Mouse (Mus musculus) B cell, adult 62 days (primary cell): ENCODE results near the gene Ywhah. TPM values are rescaled to one million over a fixed set of nuclear protein-coding genes. Genes with fewer than 3 reads are reported as not detected.

Experiments used
- total RNA-seq: library from RNA; stranded (reverse); gene quantifications from 4 replicates; pipeline ENCODE4 v1.2.4, GENCODE M21; 2023

Gene Ywhah
- total RNA-seq = 107 to 111 TPM (median 109 TPM) in 4 replicates

DNA sequence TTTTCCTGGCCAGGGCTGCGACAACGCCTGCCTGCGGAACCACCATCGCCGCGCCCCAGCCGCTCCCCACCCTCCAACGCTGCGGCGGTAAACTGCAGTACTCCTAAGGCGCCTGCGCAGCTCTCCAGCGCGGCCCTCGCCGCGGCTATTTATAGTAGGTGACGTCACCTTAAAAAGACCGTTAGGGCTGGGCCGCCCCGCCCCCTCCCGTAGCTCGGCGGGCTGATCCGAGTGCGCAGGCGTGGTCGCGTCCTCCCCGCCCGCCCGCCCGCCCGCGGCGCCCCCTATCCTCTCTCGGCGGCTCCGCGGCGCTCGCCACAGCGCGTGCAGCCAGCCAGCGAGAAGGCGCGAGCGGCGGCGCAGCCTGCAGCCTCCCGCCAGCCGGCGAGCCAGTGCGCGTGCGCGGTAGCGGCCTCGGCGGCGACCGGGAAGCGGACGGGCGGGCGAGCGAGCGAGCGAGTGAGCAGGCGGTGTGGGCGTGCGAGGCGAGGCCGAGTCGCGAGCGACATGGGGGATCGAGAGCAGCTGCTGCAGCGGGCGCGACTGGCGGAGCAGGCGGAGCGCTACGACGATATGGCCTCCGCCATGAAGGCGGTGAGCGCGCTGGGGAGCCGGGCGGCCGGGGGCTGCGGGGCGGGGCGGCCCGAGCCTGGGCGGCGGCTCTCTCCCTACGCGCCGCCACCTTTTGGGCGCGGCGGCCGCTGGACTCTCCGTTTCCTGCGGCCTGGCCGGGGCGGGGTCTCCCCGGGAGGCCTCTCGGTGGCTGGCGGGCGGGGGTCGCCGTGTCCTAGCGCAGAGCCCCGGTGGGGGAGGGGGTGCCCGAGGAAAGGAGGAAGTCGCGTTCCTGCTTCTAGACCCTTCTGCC, at the start of gene Ywhah:
TSS of gene Ywhah (plus strand) at position 256 of the 865 bp plus-strand sequence.

Other genes starting within 250 kb of the Ywhah start
- gene Pisd, start 233.2 kb upstream of the Ywhah start, total RNA-seq = 30.7 to 42.4 TPM (median 34.6 TPM) in 4 replicates
- gene Gm20671, start 191.7 kb upstream of the Ywhah start, total RNA-seq = not detected in 4 replicates
- gene Prr14l, start 164.6 kb upstream of the Ywhah start, total RNA-seq = 53.9 to 77.9 TPM (median 59.3 TPM) in 4 replicates
- 65.5 to 94.4 TPM (median 86.3 TPM) in 4 replicates for gene Depdc5, start 155.1 kb upstream of the Ywhah start, total RNA-seq
- not detected in 4 replicates for gene Slc5a1, start 85.4 kb downstream of the Ywhah start, total RNA-seq
- gene Spon2, start 199.6 kb downstream of the Ywhah start, total RNA-seq = 1.1 to 2.4 TPM (median 1.5 TPM) in 4 replicates